ENCODE assay signal across 13 mouse cellular contexts in genomic region chr8:77364472-77364871, GRCm38 (mm10).
A peak's percentile ranks its signal among the peaks of the same experiment; 100 is the strongest.
DNase-seq lines count a peak whose midpoint lies in the region; ATAC-seq and TF ChIP-seq lines count a peak whose summit lies in the region.
"Had no signal": no experiment of that assay in that cellular context is flagged by ENCODE, and none has a peak within 500 bp of the region (broad histone marks: within the 10 kb centered on the region; RNA-seq: fewer than 3 reads in every experiment).

No protein-coding gene starts in this region.

- H3K9me3 ChIP-seq in forebrain, embryonic 15.5 days, result no peaks in the 10 kb centered on the region
- no peaks in the 10 kb centered on the region for H3K9me3 ChIP-seq in forebrain, embryonic 10.5 days
- H3K9me3 ChIP-seq: hindbrain, embryonic 10.5 days; stomach, embryonic 15.5 days had no signal

- peak; percentile 74 for ATAC-seq in forebrain, embryonic 15.5 days (replicated peaks)
- ATAC-seq: liver, postnatal 0 days had no signal

- 61% methylated on average over 11 of the region's 11 CpGs for WGBS in forebrain, embryonic 15.5 days
- WGBS in forebrain, embryonic 10.5 days, result 95% methylated on average over 11 of the region's 11 CpGs

- no peaks in the 10 kb centered on the region for H3K36me3 ChIP-seq in forebrain, embryonic 15.5 days
- H3K36me3 ChIP-seq in forebrain, embryonic 10.5 days (replicated peaks), result peaks cover 5% of the 10 kb centered on the region; the same call in 1 of the 2 replicates
- H3K36me3 ChIP-seq: stomach, embryonic 15.5 days had no signal

- intact Hi-C loops in gastrocnemius, adult 2 months (cut with DNase I), result loop anchor here (10.0 kb wide), 1 partner anchor 1300 kb away; no protein-coding TSS in a partner anchor

- no peak overlapping the region for H3K9ac ChIP-seq in forebrain, embryonic 15.5 days (replicated peaks)
- H3K9ac ChIP-seq: liver, postnatal 0 days; stomach, embryonic 15.5 days had no signal

- H3K27me3 ChIP-seq in forebrain, embryonic 15.5 days, result no peaks in the 10 kb centered on the region
- H3K27me3 ChIP-seq in forebrain, embryonic 10.5 days (ENCODE audit: poor library complexity, severe bottlenecking), result no peaks in the 10 kb centered on the region
- H3K27me3 ChIP-seq: stomach, embryonic 15.5 days had no signal

- DNase-seq in forebrain, embryonic 10.5 days (ENCODE audit: extremely low spot score, low spot score), result no peak
- peak; percentile 63 to 71 for DNase-seq in frontal cortex, adult 2 months (ENCODE audit: extremely low spot score in 1 of 2, low spot score in 1 of 2)
- DNase-seq in left cerebral cortex, adult 11 months (ENCODE audit: low spot score), result peak; percentile 37
- peak; percentile 41 to 62 for DNase-seq in right cerebral cortex, postnatal 36 days (ENCODE audit: low spot score in 2 of 2)
- DNase-seq in gastrocnemius, adult 2 months, result no peak
- no peak for DNase-seq in c-Kit-positive CD71-positive TER-119-positive erythroid progenitor cells, embryonic 14.5 days (ENCODE audit: low spot score)
- no peak for DNase-seq in thymus, postnatal 4 days
- DNase-seq: liver, postnatal 0 days; midbrain, embryonic 14.5 days had no signal

- no peak overlapping the region for H3K27ac ChIP-seq in forebrain, embryonic 15.5 days (replicated peaks)
- H3K27ac ChIP-seq in forebrain, embryonic 10.5 days, result no peak overlapping the region
- no peak overlapping the region for H3K27ac ChIP-seq in gastrocnemius, adult 2 months
- H3K27ac ChIP-seq: hindbrain, embryonic 10.5 days; kidney, postnatal 0 days; stomach, embryonic 15.5 days had no signal

- H3K4me2 ChIP-seq in forebrain, embryonic 15.5 days (replicated peaks), result no peak overlapping the region
- H3K4me2 ChIP-seq: stomach, embryonic 15.5 days had no signal

- H3K4me1 ChIP-seq in forebrain, embryonic 15.5 days, result peaks cover 23% of the 10 kb centered on the region
- peaks cover 10% of the 10 kb centered on the region for H3K4me1 ChIP-seq in forebrain, embryonic 10.5 days
- H3K4me1 ChIP-seq: stomach, embryonic 15.5 days had no signal

- H3K4me3 ChIP-seq in forebrain, embryonic 15.5 days, result no peak overlapping the region
- no peak overlapping the region for H3K4me3 ChIP-seq in forebrain, embryonic 10.5 days
- no peak overlapping the region for H3K4me3 ChIP-seq in gastrocnemius, adult 2 months
- H3K4me3 ChIP-seq: hindbrain, embryonic 10.5 days; stomach, embryonic 15.5 days had no signal

- TF ChIP-seq CTCF in gastrocnemius, adult 2 months (IDR thresholded peaks at IDR 0.05), result no peak

Comparison
In these comparisons a context has a peak if more than half of its experiments do, and no peak if none do; other contexts are left out.
1. DNase-seq: peak in frontal cortex, adult 2 months (2 of 2), left cerebral cortex, adult 11 months (single experiment) and right cerebral cortex, postnatal 36 days (2 of 2); none in forebrain, embryonic 10.5 days (single experiment), gastrocnemius, adult 2 months (single experiment), c-Kit-positive CD71-positive TER-119-positive erythroid progenitor cells, embryonic 14.5 days (single experiment) and thymus, postnatal 4 days (single experiment).